Mouse (Mus musculus): ENCODE data around the gene Sptb.

The Sptb gene

GRCm38 (mm10) chr12:76540701-76541221 is 169.6 kb downstream of the Sptb start:
- no peak for DNase-seq (ENCODE audit: low spot score)

- no peak for DNase-seq (ENCODE audit: low spot score)
Measured at GRCm38 (mm10) chr12:76540169-76540568, 170.2 kb downstream of the Sptb start.

GRCm38 (mm10) chr12:76537434-76537833 is 172.9 kb downstream of the Sptb start:
- DNase-seq (ENCODE audit: low spot score), result peak; percentile 33

- no peak for DNase-seq (ENCODE audit: low spot score)
Measured at GRCm38 (mm10) chr12:76536591-76537153, 173.7 kb downstream of the Sptb start.

GRCm38 (mm10) chr12:76535471-76535900 is 174.9 kb downstream of the Sptb start:
- DNase-seq (ENCODE audit: low spot score), result no peak

- DNase-seq (ENCODE audit: low spot score), result no peak
Measured at GRCm38 (mm10) chr12:76534641-76535283, 175.6 kb downstream of the Sptb start.

- no peak for DNase-seq (ENCODE audit: low spot score)
Measured at GRCm38 (mm10) chr12:76534233-76534632, 176.1 kb downstream of the Sptb start.

- DNase-seq (ENCODE audit: low spot score), result peak; percentile 59
Measured at GRCm38 (mm10) chr12:76533377-76534222, 176.7 kb downstream of the Sptb start.

- DNase-seq (ENCODE audit: low spot score), result peak; percentile 21
Measured at GRCm38 (mm10) chr12:76532926-76533376, 177.4 kb downstream of the Sptb start.

GRCm38 (mm10) chr12:76531986-76532925 is 178.1 kb downstream of the Sptb start:
- DNase-seq (ENCODE audit: low spot score), result no peak

GRCm38 (mm10) chr12:76530580-76531139 is 179.7 kb downstream of the Sptb start, which contains the start of gene Plekhg3:
Gene Plekhg3 (plus strand): TSS chr12:76530891.
- DNase-seq (ENCODE audit: low spot score), result no peak
